Comparison of ENCODE assay signal across 23 mouse cellular contexts in the genomic region with DNA sequence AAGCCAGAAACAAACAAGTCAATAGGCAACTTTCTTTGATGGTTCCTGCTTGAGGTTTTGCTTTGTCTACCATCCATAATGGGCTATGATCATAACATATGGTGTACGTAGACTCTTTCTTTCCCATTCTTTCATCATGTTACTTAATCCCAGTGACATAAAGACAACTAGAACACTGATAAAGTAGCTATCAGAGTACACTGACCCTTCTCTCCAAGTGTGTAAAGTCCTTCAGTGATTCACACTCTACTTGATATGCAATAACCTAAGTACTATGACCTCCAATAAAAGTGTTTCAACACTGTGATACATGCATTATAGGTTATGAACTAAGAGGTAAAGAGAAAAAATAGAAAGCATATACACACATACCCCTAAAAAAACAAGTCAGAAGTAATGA. TPM values are rescaled to one million over a fixed set of nuclear protein-coding genes. Genes with fewer than 3 reads are reported as not detected.
DNase-seq lines count a peak whose midpoint lies in the region; ATAC-seq lines count a peak whose summit lies in the region.
"Had no signal": no experiment of that assay in that cellular context is flagged by ENCODE, and none has a peak within 500 bp of the region (broad histone marks: within the 10 kb centered on the region; RNA-seq: fewer than 3 reads in every experiment).

No protein-coding gene starts in this region.

- no peak overlapping the region for H3K4me2 ChIP-seq in midbrain, embryonic 11.5 days
- H3K4me2 ChIP-seq in midbrain, embryonic 15.5 days = no peak overlapping the region
- H3K4me2 ChIP-seq in intestine, embryonic 16.5 days (ENCODE audit: low read depth, low read length) = no peak overlapping the region
- H3K4me2 ChIP-seq: embryonic facial prominence, embryonic 12.5 days; forebrain, embryonic 13.5 days; forebrain, embryonic 15.5 days had no signal

- WGBS in midbrain, embryonic 11.5 days = 97% methylated on average over 1 of the region's 1 CpGs
- WGBS in midbrain, embryonic 15.5 days = 91% methylated on average over 1 of the region's 1 CpGs
- WGBS in intestine, embryonic 16.5 days = 76% methylated on average over 1 of the region's 1 CpGs

- no peak overlapping the region for H3K9ac ChIP-seq in midbrain, embryonic 11.5 days (ENCODE audit: low read length)
- no peak overlapping the region for H3K9ac ChIP-seq in midbrain, embryonic 15.5 days
- no peak overlapping the region for H3K9ac ChIP-seq in intestine, embryonic 16.5 days (ENCODE audit: low read depth, low read length)
- H3K9ac ChIP-seq: embryonic facial prominence, embryonic 12.5 days; forebrain, embryonic 13.5 days; forebrain, embryonic 15.5 days; forebrain, postnatal 0 days had no signal

- no peaks in the 10 kb centered on the region for H3K36me3 ChIP-seq in midbrain, embryonic 11.5 days (ENCODE audit: control insufficient read depth, insufficient read depth, low read length)
- H3K36me3 ChIP-seq in midbrain, embryonic 15.5 days (replicated peaks) = no peaks in the 10 kb centered on the region
- H3K36me3 ChIP-seq in intestine, embryonic 16.5 days (ENCODE audit: control insufficient read depth, insufficient read depth, low read length) = no peaks in the 10 kb centered on the region
- H3K36me3 ChIP-seq: embryonic facial prominence, embryonic 10.5 days; embryonic facial prominence, embryonic 12.5 days; forebrain, embryonic 15.5 days had no signal

- H3K27me3 ChIP-seq in midbrain, embryonic 11.5 days (ENCODE audit: control insufficient read depth, insufficient read depth, low read length) = no peaks in the 10 kb centered on the region
- no peaks in the 10 kb centered on the region for H3K27me3 ChIP-seq in midbrain, embryonic 15.5 days (replicated peaks)
- no peaks in the 10 kb centered on the region for H3K27me3 ChIP-seq in intestine, embryonic 16.5 days (replicated peaks; ENCODE audit: control insufficient read depth, insufficient read depth, low read length)
- H3K27me3 ChIP-seq: embryonic facial prominence, embryonic 12.5 days; forebrain, embryonic 13.5 days; forebrain, embryonic 15.5 days had no signal

- H3K4me3 ChIP-seq in midbrain, embryonic 11.5 days (ENCODE audit: low read depth, low read length) = no peak overlapping the region
- no peak overlapping the region for H3K4me3 ChIP-seq in midbrain, embryonic 15.5 days
- no peak overlapping the region for H3K4me3 ChIP-seq in intestine, embryonic 16.5 days (ENCODE audit: low read length)
- H3K4me3 ChIP-seq: embryonic facial prominence, embryonic 10.5 days; embryonic facial prominence, embryonic 12.5 days; forebrain, embryonic 13.5 days; forebrain, embryonic 15.5 days had no signal

- no peaks in the 10 kb centered on the region for H3K9me3 ChIP-seq in midbrain, embryonic 11.5 days (ENCODE audit: control insufficient read depth, low read length)
- H3K9me3 ChIP-seq in midbrain, embryonic 15.5 days = no peaks in the 10 kb centered on the region
- H3K9me3 ChIP-seq in intestine, embryonic 16.5 days (ENCODE audit: control insufficient read depth, low read length) = no peaks in the 10 kb centered on the region
- H3K9me3 ChIP-seq: embryonic facial prominence, embryonic 10.5 days; embryonic facial prominence, embryonic 12.5 days; forebrain, embryonic 13.5 days; forebrain, embryonic 15.5 days had no signal

- ATAC-seq in midbrain, embryonic 11.5 days (ENCODE audit: low FRiP score) = no peak
- no peak for ATAC-seq in midbrain, embryonic 15.5 days (replicated peaks)
- ATAC-seq in intestine, embryonic 16.5 days = peak; percentile 83
- ATAC-seq: forebrain, embryonic 13.5 days; forebrain, embryonic 15.5 days; forebrain, postnatal 0 days had no signal

- no peak overlapping the region for H3K27ac ChIP-seq in midbrain, embryonic 11.5 days (ENCODE audit: low read depth, low read length)
- no peak overlapping the region for H3K27ac ChIP-seq in midbrain, embryonic 15.5 days
- no peak overlapping the region for H3K27ac ChIP-seq in intestine, embryonic 16.5 days (ENCODE audit: low read length)
- H3K27ac ChIP-seq: embryonic facial prominence, embryonic 10.5 days; embryonic facial prominence, embryonic 12.5 days; forebrain, embryonic 13.5 days; forebrain, embryonic 15.5 days had no signal

- DNase-seq in midbrain, embryonic 11.5 days (ENCODE audit: low spot score, missing footprints) = peak; percentile 53
- no peak for DNase-seq in layer of hippocampus, postnatal 14 days (ENCODE audit: low spot score in 2 of 2)
- DNase-seq in adrenal gland, adult 2 months = no peak
- DNase-seq: adrenal gland, adult 8-10 months; adrenal gland, postnatal 14 days; adrenal gland, postnatal 36 days; cerebellum, adult 11-12 months; cerebellum, adult 2 months; cerebellum, adult 9-10 months; cerebellum, postnatal 10 days; cerebellum, postnatal 25 days; forebrain, postnatal 0 days had no signal

- no peaks in the 10 kb centered on the region for H3K4me1 ChIP-seq in midbrain, embryonic 11.5 days (ENCODE audit: control insufficient read depth, insufficient read depth, low read length)
- H3K4me1 ChIP-seq in midbrain, embryonic 15.5 days = no peaks in the 10 kb centered on the region
- H3K4me1 ChIP-seq in intestine, embryonic 16.5 days (ENCODE audit: control insufficient read depth, insufficient read depth, low read length) = 0 out of 2 replicates have a peak, but pooled peaks cover 2% of the 10 kb centered on the region
- H3K4me1 ChIP-seq: embryonic facial prominence, embryonic 10.5 days; embryonic facial prominence, embryonic 12.5 days; forebrain, embryonic 13.5 days; forebrain, embryonic 15.5 days had no signal

RNA-seq across cellular contexts. Expression of gene 1700057G04Rik, which starts 27.9 kb away (rescaled TPM):
- polyA plus RNA-seq in midbrain, embryonic 11.5 days (2014; fragmentation: Nextera tagmentation; extraction: Ambion mirVana) = not detected in 2 replicates
- not detected in 2 replicates for polyA plus RNA-seq in midbrain, embryonic 15.5 days (2015; fragmentation: Nextera tagmentation; extraction: Ambion mirVana)
- not detected in 2 replicates for polyA plus RNA-seq in intestine, embryonic 16.5 days (2015; fragmentation: Nextera tagmentation; extraction: Ambion mirVana)
- not detected for total RNA-seq in layer of hippocampus, postnatal 14 days (2021)
- total RNA-seq in adrenal gland, adult 2 months (2021) = not detected
- polyA plus RNA-seq in adrenal gland, adult 2 months (2012; rRNA removed) = not detected in 2 replicates
- total RNA-seq: adrenal gland, adult 8-10 months; adrenal gland, postnatal 14 days; adrenal gland, postnatal 36 days; ES-E14; forebrain, postnatal 0 days; MEL had no signal
- polyA plus RNA-seq: cerebellum, adult 2 months; cortical plate, adult 2 months; embryonic facial prominence, embryonic 10.5 days; embryonic facial prominence, embryonic 12.5 days; embryonic facial prominence, embryonic 14.5 days; forebrain, embryonic 11.5 days; forebrain, embryonic 13.5 days; forebrain, embryonic 15.5 days; forebrain, postnatal 0 days had no signal
